Mouse (Mus musculus) lung, postnatal 0 days (tissue): ENCODE data around the gene Cenpa. TPM values are rescaled to one million over a fixed set of nuclear protein-coding genes. Genes with fewer than 3 reads are reported as not detected.
A peak's percentile ranks its signal among the peaks of the same experiment; 100 is the strongest.

Source experiments
- ATAC-seq: fragments of 200-750 bp; cut with Nextera tagmentation; 2 replicates; pipeline ENCODE4 v1.8.0; 2017; ENCODE audit warnings: moderate library complexity
- DNase-seq: peaks from one replicate; pipeline ENCODE4 v3.0.0-alpha.2; 2016; ENCODE audit warnings: low spot score
- H3K27ac ChIP-seq: fragments of 300-500 bp; sonication (generic); 2 replicates; pipeline ENCODE4 v1.5.1; 2014; ENCODE audit warnings: antibody characterized with exemption, mild to moderate bottlenecking, low read length, mixed read lengths
- H3K27me3 ChIP-seq: fragments of 300-500 bp; sonication (generic); replicated peaks from 2 replicates; pipeline ENCODE4 v1.6.1; 2014; ENCODE audit warnings: low read length, mixed read lengths; ENCODE audit not compliant: insufficient read depth
- H3K36me3 ChIP-seq: fragments of 300-500 bp; sonication (generic); 2 replicates; pipeline ENCODE4 v1.6.1; 2014; ENCODE audit warnings: low read length, mixed read lengths; ENCODE audit not compliant: insufficient read depth
- H3K4me1 ChIP-seq: fragments of 300-500 bp; sonication (generic); 2 replicates; pipeline ENCODE4 v1.6.1; 2014; ENCODE audit warnings: antibody characterized with exemption, low read depth, low read length, mixed read lengths; ENCODE audit not compliant: insufficient read depth
- H3K4me2 ChIP-seq: fragments of 300-500 bp; sonication (generic); replicated peaks from 2 replicates; pipeline ENCODE4 v1.6.1; 2014; ENCODE audit warnings: low read depth, mild to moderate bottlenecking, low read length, moderate library complexity, mixed read lengths
- H3K4me3 ChIP-seq: fragments of 300-500 bp; sonication (generic); 2 replicates; pipeline ENCODE4 v1.5.1; 2014; ENCODE audit warnings: low read depth, low read length
- H3K9ac ChIP-seq: fragments of 300-500 bp; sonication (generic); replicated peaks from 2 replicates; pipeline ENCODE4 v1.6.1; 2014; ENCODE audit warnings: low read depth, mild to moderate bottlenecking
- H3K9me3 ChIP-seq: fragments of 300-500 bp; sonication (generic); 2 replicates; pipeline ENCODE4 v1.6.1; 2016; ENCODE audit warnings: low read length, mixed read lengths
- CTCF ChIP-seq: IDR thresholded peaks from 2 replicates; pipeline ENCODE4 v1.5.1; 2016; ENCODE audit warnings: antibody characterized with exemption, mild to moderate bottlenecking
- EP300 ChIP-seq: IDR thresholded peaks from 2 replicates; pipeline ENCODE4 v1.6.1; 2016; ENCODE audit warnings: antibody characterized with exemption, mild to moderate bottlenecking, control low read depth
- WGBS: fragments of 180-500 bp; shearing (Covaris S2); extraction: QIAGEN DNeasy Blood & Tissue Kit; methylation state at CpG from one replicate; pipeline ENCODE4 v1.1.7; 2014; 5-methylcytosine and 5-hydroxymethylcytosine counted together
- microRNA-seq: library from miRNA; unstranded; fragments of <30 nt; microRNA quantifications from one replicate; pipeline ENCODE4, GENCODE M21; 2016
- polyA plus RNA-seq: library from polyadenylated mRNA; unstranded; fragments of >200 nt; fragmentation: Nextera tagmentation; extraction: Ambion mirVana; gene quantifications from 2 replicates; pipeline ENCODE4 v1.2.1, GENCODE M21; 2015

The Cenpa gene
- polyA plus RNA-seq, 1 experiment from 2014 or later: 24.4 TPM

GRCm38 (mm10) chr5:30717991-30718703 is 51.6 kb downstream of the Cenpa start:
- Histone ChIP-seq H3K4me2 (no peak overlapping the region), H3K4me1 (peaks cover 2% of the 10 kb centered on the region), H3K27me3 (peaks cover 11% of the 10 kb centered on the region), H3K9ac (no peak overlapping the region), H3K9me3 (no peaks in the 10 kb centered on the region), H3K27ac (no peak overlapping the region), H3K36me3 (no peaks in the 10 kb centered on the region), H3K4me3 (no peak overlapping the region)
- DNase-seq (peak; percentile 71), ATAC-seq (peak; percentile 58)
- 56% methylated on average over 10 of the region's 10 CpGs for WGBS
- TF ChIP-seq EP300: 0 out of 2 replicates have a peak, but pooled peaks have one; percentile 29
- no peak for TF ChIP-seq CTCF

GRCm38 (mm10) chr5:30721935-30722334 is 55.4 kb downstream of the Cenpa start:
- Histone ChIP-seq H3K36me3 (no peaks in the 10 kb centered on the region), H3K4me2 (no peak overlapping the region), H3K4me1 (no peaks in the 10 kb centered on the region), H3K9me3 (no peaks in the 10 kb centered on the region), H3K9ac (no peak overlapping the region), H3K27ac (no peak overlapping the region), H3K4me3 (no peak overlapping the region), H3K27me3 (no peaks in the 10 kb centered on the region)
- TF ChIP-seq EP300: no peak
- no peak for TF ChIP-seq CTCF
- WGBS: 89% methylated on average over 8 of the region's 8 CpGs
- no peak for DNase-seq
- no peak for ATAC-seq

Small RNAs within 50 kb of the gene (microRNA-seq; reads per million reads assigned to microRNA genes)
- gene Mir5625: not detected

Other genes with a start within 250 kb of the Cenpa start
- 0.10 and 0.12 TPM in 2 replicates for gene Otof, start 204.8 kb upstream of the Cenpa start, polyA plus RNA-seq
- gene 1700001C02Rik, start 200.7 kb upstream of the Cenpa start, polyA plus RNA-seq: 21.7 and 23.9 TPM in 2 replicates
- gene Cib4, start 120.9 kb upstream of the Cenpa start, polyA plus RNA-seq: 0.26 TPM in 1 of 2 replicates, not detected in the other
- 28.6 and 35.7 TPM in 2 replicates for gene Kcnk3, start 78.6 kb upstream of the Cenpa start, polyA plus RNA-seq
- gene Slc35f6, start 18.8 kb upstream of the Cenpa start, polyA plus RNA-seq: 30.1 and 34.5 TPM in 2 replicates
- gene Dpysl5, start 44.8 kb downstream of the Cenpa start, polyA plus RNA-seq: 1.4 and 1.6 TPM in 2 replicates
- 23.2 and 27.2 TPM in 2 replicates for gene Mapre3, start 147.9 kb downstream of the Cenpa start, polyA plus RNA-seq
- 58.2 and 63.8 TPM in 2 replicates for gene Tmem214, start 201.2 kb downstream of the Cenpa start, polyA plus RNA-seq
- 9.9 and 10.2 TPM in 2 replicates for gene Agbl5, start 221.9 kb downstream of the Cenpa start, polyA plus RNA-seq
- gene Ost4, start 241.0 kb downstream of the Cenpa start, polyA plus RNA-seq: 340 and 365 TPM in 2 replicates
- gene Emilin1, start 246.6 kb downstream of the Cenpa start, polyA plus RNA-seq: 121 and 135 TPM in 2 replicates